Mouse (Mus musculus): Measurements from ENCODE around the gene Ephb1.
A peak's percentile ranks its signal among the peaks of the same experiment; 100 is the strongest.

Ephb1 gene

DNA sequence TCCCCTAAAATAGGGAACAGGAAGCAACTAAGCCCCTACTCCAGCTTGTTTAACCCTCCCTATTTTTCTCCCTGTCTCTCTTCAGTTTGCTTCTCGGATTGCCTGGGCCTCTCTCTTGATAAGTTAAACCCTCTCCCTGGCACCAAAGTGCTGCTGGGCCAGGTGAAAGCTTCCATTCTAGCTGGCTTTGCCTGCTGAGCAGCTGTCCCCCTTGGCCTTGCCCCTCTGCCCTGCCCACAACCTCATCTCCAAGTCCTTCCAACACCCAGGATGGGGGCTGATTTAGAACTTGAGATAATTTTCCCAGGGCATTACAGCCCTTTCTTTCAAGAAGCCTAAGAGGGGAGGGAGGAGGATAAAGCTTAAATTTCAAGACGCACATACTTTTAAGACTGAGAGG is 174.0 kb downstream of the Ephb1 start:
- DNase-seq (ENCODE audit: low spot score in 2 of 2) = no peak

DNA sequence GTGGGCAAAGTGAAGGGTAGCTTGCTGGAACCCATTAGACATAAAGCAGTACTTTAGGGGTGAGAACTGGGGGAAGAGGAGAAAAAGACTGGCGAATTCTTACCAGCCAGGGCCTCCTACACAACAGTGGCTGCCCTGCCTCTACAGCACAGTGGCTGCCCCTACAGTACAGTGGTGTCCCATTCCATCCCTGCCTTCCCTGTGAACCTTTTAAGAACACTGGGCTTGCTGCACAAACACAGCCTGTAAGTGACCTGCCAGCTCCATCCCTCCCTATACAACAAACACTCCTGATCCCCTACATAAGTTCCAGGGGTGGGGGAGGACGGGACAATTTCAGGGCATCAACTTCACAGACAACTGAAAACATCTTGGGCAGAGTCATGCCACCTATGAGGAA is 174.4 kb downstream of the Ephb1 start:
- DNase-seq (ENCODE audit: low spot score in 2 of 2) = no peak

DNA sequence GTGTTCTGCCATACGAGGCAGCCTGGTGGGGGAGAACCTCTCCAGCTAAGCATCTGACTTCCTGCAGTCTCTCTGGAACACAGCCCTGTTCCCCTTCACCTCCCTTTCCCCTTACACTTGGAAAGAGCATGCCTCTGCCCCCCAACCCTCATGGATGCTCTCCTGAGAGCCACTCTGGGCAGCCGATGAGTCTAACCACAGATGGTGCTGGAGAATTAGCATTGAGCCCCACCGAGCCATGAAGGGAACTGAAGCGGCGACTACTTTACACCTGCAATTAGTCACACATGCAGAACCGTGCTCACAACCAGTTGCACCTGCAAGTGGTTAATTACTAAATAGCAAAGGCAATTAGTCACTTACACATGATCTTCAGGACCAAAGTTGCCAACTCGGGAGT is 184.8 kb downstream of the Ephb1 start:
- no peak for DNase-seq (ENCODE audit: low spot score in 2 of 2)

DNA sequence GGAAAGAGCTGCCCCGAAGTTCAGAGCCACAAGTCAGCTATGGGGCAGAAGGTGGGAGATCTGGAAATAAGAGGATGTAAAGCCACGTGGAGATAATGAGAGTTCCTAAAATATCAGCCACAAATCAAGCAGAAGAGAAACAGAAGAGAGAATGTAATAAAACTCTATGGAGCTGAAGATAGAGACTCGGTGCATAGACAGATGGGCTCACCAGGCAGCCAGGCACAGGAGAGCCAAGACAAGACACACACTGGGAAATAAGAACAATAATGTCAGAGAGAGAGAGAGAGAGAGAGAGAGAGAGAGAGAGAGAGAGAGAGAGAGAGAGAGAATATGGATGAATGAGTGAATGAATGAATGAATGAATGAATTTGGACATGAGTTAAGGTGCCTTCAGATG is 198.6 kb downstream of the Ephb1 start:
- DNase-seq (ENCODE audit: low spot score in 2 of 2) = no peak

DNA sequence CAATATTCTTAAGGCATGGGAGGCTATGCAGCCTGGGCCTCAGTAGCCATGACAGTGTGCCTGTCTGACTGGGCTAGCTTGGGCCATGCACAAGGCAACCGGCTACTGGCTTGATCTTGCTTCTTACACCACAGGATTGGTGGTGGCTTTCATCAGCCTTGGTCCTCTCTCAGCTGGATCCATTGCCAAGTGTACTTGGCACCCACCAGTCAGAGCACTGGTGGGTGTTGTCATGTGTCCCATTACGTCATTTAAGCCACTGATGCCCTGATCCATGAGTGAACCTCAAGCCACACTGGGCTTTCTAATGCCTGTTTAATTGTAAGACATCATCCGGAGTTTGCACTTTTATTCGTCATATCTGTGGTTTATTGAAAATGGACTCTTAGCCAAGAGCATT is 215.3 kb downstream of the Ephb1 start:
- no peak for DNase-seq (ENCODE audit: low spot score in 2 of 2)

DNA sequence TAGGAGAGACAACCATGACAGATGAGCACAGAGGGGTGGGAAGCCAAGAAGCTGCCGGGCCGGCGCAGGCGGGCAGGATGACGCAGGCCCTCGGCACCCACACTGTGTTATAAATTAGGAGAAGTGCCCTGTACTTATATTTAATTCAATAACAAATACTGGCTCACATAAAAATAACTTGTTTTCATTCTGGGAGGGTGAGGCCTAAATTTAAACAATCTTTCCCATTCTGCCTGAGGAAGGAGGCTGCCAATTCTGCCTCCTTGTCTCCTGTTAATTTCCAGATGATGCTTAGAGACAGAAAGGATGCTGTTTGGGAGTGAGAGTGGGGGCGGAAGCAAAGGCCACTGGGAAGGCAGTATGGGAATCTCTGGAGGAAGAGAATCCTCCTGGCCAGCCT is 215.8 kb downstream of the Ephb1 start:
- peak; percentile 60 to 75 for DNase-seq (ENCODE audit: low spot score in 2 of 2)

DNA sequence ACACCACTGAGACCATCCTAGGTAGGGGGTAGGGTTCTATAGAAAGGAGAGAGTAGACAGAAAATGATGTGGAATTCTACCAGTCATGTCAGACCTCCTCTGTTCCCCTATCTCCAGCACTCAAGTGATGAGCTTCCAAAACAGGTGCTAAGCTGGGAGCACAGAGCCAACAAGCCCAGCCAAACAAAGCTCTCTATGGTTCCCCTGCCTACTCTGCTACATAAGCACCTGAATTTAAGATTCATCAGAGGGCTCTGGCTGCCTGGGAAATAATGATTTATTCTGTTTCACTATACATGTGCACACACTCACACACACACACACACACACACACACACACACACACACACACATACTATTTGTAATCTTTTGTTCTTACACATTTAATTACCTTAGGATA is 216.3 kb downstream of the Ephb1 start:
- DNase-seq (ENCODE audit: low spot score in 2 of 2) = no peak

DNA sequence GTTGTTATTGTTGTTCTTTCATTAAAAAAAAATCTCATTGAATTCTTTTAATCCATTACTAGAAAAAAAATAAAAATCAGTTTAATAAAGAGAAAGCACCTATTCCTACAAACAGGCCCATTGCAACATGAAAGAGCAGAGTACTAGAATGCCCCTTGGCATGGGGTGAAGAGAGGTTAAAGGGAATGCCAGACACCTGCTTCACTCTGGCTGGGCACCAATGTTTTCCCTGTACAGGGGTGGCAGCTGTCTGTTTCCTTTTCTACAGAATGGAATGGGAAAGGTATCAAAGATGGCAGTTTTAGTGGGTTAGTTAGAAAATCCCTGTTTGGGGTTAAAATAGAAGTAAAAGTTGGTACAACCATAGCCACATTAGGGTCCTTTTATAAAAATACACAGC is 224.0 kb downstream of the Ephb1 start:
- no peak for DNase-seq (ENCODE audit: low spot score in 2 of 2)

DNA sequence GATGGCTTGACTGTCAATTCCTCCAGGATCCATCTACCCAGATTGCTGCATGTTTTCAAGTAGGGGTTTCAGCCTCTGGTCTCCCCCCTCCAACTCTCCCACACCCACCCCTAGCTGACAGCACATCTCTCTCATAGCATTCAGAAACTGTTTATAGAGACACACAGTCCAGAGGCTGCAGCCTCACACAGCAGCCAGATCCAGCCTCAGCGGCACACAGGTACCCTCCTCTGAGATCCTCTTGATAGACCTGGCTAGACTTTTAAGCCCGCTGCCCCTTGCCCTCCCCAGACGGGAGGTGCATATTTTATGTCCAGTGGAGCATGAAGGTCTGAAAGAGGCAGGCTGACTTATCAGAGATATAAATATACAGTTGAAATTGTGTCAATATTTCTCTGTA is 228.0 kb downstream of the Ephb1 start:
- no peak for DNase-seq (ENCODE audit: low spot score in 2 of 2)

DNA sequence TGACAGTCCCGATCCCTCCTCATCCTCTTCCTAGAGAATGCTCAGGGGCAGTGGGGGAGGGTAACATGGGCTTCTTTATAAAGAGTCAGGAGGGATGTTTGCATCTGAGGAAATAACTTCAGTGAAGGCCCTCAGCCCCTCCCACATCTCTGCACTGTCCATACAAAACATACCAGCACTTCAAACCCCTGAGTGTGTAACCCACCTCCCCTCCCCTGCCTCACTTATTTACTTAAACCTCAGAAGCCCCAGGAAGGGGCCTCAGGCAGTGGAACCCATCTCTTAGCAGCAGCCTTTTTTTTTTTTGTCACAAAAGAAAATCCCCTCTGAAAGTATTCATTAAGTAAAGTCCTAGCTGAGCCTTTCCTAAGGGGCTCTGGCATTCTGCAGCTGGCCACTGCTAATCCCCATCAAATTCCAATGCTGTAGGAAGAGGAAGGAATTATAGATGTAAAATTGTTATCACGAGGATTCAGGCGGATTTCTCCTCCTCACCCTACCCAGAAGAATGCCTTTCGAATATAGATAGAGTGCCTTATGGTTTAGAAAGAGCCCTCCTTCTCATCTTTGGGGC is 231.5 kb downstream of the Ephb1 start:
- DNase-seq (ENCODE audit: low spot score in 2 of 2) = no peak

DNA sequence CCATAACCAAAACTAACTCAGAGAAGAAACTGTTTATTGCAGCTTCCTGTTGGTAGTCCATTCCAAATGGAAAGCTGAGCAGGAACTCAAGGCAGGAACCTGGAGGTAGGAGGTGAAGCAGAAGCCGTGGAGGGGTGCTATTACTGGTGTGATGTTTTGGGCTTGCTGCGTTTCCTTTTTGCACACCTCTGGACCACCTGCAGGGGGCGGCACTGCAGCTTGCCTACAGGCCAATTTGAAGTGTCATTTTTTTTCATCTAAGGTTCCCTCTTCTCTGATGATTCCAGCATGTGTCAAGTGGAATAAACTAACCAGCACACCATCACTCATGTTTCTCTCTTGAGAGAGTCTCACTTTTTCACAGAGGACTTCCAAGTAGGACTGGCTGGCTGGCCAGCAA is 235.1 kb downstream of the Ephb1 start:
- DNase-seq (ENCODE audit: low spot score in 2 of 2) = no peak

DNA sequence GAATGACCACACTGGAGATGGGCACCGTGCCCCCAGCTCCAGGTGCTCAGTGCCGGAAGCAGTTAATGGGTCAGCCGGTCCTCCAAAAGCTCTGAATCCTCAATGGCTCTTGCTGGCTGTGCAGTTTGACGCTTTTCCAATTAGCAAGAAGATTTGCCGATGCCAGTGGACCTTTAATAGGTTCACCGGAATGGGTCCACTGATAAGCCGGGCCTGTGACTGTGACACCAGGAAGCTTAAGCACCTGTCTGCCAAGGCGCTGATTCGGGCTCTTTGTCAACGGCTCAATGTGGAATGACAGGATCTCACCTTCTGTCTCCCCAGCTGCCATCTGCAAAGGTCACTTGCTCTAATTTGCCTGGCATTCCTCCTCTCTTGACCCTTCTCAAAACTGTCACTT is 239.2 kb downstream of the Ephb1 start:
- DNase-seq (ENCODE audit: low spot score in 2 of 2) = no peak

DNA sequence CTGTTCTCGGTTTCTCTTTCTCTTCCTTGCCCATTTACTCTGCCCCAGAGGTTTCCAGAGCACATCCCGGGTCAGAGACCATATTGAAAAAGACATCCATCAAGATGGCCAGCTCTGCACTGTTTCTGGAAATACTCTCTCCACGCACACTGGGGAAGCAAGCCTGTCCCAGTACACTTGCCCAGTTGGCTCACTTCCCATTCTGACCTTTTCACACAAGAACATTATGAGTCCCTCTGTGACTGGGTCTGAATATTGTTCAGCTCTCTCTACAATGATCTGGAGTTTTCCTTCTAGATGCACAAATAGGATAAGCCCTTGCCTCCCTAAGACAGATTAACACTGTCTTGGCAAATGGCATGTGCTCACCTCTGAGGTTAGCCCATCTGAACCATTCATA is 243.0 kb downstream of the Ephb1 start:
- DNase-seq (ENCODE audit: low spot score in 2 of 2) = no peak

DNA sequence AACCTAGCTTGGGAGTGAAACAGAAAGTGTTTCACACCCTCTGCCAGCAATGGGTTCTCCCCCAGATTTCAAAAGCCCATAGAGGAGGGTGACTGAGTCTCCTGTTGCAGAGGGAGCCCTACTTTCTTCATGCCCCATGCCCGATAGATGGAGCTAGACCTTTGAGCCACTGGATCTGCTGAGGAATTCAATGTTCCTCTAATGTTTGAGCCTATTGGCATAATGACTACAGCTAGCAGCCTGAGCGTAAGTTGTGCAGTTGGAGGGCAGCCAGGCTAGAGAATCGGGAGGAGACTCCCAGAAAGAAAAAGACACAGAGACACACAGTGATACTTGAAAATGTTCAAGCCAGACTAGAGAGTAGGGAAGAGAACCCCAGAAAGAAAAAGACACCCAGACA is 246.5 kb downstream of the Ephb1 start:
- peak; percentile 30 to 42 for DNase-seq (ENCODE audit: low spot score in 2 of 2)

DNA sequence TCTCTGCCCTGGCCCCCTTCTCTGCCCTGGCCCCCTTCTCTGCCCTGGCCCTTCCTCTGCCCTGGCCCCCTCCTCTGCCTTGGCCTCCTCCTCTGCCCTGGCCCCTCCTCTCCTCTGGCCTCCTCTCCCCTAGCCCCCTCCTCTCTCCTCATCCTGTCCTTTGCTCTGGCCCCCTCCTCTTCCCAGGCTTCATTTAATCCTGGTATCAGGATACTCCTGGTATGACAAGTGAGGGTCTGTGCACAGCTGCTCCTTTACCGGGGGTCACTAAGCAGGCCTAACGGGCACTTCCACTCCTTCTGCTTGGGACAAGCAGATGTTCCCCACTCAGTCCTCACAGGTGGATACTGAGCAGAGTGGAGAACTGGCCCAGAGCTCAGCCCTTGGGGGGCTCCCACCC is 247.3 kb downstream of the Ephb1 start:
- no peak for DNase-seq (ENCODE audit: low spot score in 2 of 2)

DNA sequence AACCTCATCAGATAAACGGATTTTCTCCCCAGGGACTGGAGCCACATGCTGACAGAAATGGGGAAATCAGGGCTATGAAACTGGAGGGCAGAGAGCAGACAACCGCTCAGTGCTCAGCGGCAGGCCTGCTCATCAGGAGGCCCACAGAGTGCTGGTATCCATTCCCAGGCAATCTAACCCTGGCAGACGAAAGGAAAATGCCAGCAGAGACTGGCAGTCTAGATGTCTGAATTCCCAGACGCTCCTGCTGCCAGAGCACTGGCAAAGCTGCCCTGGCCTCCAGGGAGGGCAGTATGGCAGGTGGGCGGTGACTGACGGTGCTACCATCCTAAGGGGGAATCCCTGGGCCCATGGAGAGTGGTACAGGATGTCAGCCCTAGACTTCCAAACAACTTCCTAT is 257.7 kb downstream of the Ephb1 start:
- no peak for DNase-seq (ENCODE audit: low spot score in 2 of 2)

DNA sequence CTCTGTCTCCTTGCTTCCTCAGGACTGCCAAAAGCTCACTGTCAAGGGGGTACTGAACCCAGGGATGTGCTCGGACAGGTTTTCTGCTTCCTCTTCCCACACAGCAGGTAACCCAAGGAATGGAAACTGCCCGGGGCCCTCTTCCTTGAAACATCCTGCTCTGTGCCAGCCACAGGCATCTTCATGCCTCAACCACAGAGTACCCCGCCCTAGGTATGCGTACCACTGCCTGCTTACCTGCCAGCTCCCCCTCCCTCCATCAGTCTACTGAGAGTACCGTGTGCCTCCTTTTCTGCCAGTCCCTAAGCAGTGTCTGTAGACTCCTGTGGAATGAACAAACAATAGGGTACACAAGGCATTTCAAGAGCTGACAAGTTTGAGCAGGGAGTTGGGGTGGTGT is 265.9 kb downstream of the Ephb1 start:
- no peak for DNase-seq (ENCODE audit: low spot score in 2 of 2)

DNA sequence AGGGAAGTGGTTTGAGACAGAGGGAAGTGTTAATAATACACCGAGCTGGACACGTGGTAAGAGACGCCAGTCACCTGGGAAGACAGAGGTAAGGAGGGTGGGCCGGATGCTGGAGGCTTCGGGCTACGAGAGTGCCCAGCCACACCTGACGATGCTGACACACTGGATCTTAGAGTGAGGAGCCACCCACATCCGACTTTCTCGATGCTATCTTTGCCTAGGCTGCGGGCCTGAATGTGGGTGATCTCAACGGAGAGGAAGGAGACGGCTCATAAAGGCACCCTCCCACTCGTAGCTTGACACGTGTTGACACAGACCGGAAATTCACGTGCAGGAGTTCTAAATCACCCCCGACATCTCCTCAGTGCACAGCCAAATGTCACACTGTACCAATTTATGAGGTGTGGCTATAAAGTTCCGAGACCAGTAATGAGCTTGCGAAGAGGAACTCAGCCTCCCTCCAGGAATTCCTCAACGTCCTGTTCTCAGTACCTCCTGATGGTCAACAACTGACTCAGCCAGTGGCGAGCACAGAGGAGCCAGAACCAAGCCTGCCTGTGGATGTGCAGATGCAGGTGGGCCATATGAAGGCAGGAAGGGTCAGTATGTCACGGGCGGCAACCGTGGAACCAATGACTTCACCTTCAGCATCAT is 268.3 kb downstream of the Ephb1 start:
- DNase-seq (ENCODE audit: low spot score in 2 of 2) = peak; percentile 26 to 34

DNA sequence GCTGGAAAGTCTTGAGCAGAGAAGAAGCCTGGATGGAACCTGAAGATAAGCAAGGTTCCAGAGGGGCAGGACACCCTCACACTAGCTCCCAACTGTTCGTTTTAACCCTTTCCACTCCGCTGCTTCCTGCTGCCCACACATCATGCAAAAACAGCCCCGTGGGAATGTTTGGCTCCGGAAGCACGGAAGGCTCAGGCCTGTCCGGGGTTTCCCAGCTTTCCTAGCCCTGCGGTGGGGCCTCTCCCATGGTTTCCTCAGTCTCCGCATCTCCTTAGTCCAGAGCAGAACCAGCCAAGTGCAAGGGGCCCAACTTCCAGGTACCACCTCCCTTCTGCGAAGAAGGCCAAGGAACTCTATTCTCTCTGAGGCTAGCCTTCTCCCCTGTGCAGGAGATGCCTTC is 269.0 kb downstream of the Ephb1 start:
- DNase-seq (ENCODE audit: low spot score in 2 of 2) = no peak

DNA sequence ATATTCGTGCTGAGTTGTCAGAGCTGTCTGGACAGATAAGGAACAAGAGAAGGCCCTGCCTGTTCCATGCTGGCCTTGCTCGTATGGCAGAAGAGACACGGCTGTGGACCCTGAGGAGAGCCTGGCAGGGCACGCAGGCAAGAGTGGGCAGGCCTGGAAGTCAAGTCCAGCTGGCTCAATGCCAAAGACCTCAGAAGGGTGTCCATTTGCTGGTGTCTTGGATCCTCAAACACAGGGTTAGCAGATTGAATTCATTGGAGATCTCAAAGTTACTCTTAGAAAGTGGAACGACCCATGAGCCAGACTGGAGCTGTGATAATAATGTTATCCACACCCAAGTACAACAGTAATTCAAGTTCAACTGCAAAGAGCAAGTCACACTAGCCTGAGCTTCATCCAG is 273.6 kb downstream of the Ephb1 start:
- DNase-seq (ENCODE audit: low spot score in 2 of 2) = no peak

DNA sequence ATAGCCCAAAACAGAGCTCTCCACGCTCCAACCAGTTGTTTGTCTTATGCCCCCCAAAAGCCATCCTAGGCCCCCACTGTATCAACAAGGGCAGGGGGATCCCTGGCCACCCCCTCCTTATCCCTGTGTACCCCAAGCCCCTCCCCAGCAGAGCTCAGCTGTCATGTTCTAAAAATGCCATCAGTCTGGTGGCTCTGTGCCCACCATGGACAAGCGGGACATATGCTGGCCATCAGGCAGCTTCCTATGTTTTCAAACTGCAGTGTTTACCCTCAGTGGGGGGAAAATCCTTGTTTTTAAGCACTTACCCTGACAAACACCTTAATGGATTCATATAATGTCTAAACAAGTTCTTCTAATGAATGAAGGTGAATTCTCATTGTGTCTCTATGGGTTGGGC is 275.3 kb downstream of the Ephb1 start:
- DNase-seq (ENCODE audit: low spot score in 2 of 2) = no peak

DNA sequence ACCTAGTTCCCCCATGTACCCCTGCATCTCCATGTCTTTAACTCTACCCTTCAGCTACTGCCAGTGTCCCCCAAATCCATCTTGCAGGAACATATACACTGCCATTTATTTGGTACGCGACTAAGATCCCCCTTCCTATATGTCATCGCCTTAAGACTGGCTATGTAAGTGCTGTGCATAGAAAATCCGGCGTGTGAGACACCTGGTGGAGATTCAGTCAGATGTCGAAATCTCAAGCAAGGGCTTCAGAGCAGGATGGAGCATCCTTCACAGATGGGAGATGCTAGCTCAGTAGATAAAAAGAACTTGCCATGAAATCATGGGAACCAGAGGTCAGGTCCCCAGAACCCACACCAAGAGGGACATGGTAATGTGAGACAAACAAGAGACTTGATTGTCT is 276.3 kb downstream of the Ephb1 start:
- DNase-seq (ENCODE audit: low spot score in 2 of 2) = no peak

DNA sequence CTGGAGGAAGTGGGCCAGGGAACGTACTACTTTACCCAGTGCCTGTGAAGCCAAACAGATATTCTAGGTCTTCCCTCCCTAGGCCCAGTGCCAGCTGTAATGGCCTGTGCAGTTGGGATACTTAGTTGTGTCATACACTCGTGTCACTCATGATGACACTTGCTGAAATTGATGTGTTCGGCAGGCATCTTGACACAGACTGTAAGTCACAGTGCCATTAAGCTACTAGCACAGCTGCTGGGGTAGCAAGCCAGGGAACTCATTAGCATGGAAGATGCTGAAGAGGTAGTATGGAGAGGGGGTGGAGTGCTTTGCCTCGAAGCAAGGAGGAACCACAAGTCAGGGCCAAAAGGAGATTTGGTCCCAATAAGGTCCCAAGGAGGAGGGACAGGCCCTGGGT is 279.0 kb downstream of the Ephb1 start:
- DNase-seq (ENCODE audit: low spot score in 2 of 2) = no peak

DNA sequence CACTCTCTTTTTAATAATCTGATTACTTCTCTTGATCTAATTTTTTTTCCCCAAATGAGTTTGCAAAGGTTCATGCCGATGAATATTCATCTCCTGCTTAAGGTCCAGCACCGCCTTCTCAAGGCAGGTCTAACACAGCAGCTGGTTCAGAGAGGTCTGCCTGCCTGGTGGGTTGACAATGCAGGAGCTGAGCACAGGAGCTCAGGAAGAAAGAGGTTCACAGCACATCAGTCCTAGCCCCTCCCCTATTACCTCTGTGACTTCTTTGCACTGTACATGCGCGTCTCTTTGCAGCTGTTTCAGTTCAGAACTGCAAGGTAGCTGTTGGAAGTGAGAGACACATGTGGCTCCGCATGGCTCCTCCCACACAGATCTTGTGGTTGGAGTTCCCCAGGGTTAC is 281.1 kb downstream of the Ephb1 start:
- DNase-seq (ENCODE audit: low spot score in 2 of 2) = no peak
